Mouse (Mus musculus) layer of hippocampus, postnatal 14 days (tissue): Measurements from ENCODE around the gene H60b. TPM values are rescaled to one million over a fixed set of nuclear protein-coding genes. Genes with fewer than 3 reads are reported as not detected.
"Not testable (repeated sequence)": the region's sequence is repeated elsewhere in the genome, so short reads cannot be mapped to it uniquely, and the experiment has no call there.

Source experiments
- DNase-seq, 2 experiments: peaks; one replicate each; pipeline ENCODE4 v3.0.0; 2021 to 2022; ENCODE audit warnings: low spot score in 2 of 2, mixed read lengths in 1 of 2
- long read RNA-seq, 2 experiments: library from polyadenylated mRNA; stranded (forward); transcript quantifications; one replicate each; pipeline ENCODE4 v2.0.0; 2021
- total RNA-seq, 2 experiments: library from RNA; stranded (reverse); gene quantifications; 2 replicates each; pipeline ENCODE4 v1.2.3; 2021

The H60b gene
- total RNA-seq = not detected
- long read RNA-seq, experiment 1 = 0 reads
- long read RNA-seq, experiment 2 = 0 reads

GRCm38 (mm10) chr10:22158310-22158999 lies at the start of gene H60b, which contains the start of gene Raet1e:
TSS of gene H60b (plus strand) at chr10:22158586.
TSS of gene Raet1e (plus strand) at chr10:22158569.
- not testable (repeated sequence) for DNase-seq

DNA sequence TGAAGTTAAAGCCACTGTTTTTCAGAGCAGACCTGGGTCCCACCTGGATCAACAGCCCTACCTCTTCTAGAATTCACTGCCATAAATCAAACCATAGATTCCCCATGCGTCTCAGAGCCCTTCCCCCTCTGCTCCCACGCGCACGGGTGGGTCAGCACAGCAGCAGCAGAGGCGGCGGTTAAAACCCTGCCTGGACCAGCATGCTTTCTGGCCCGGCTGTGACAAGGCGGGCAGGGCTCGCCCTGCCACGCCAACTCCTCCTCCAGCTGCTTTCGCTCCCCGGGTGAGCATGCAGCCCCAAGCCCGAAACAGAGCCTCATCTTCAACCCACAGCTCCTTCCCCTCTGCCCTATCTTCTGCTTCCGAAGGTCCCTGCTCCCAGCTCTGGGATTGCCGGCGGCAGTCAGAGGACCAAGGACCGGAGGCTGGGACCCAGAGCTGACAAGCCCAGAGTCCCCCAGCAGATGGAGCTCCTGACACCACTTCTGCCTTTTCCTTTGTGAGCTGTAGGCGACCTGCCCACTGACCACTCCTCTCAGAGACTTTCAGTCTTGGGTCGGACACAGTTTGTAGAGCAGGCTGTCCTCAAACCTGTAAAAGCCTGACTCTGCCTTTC lies 17.6 kb upstream of the H60b start:
- DNase-seq = peak; percentile 67 to 68

GRCm38 (mm10) chr10:22142194-22142593 lies 16.2 kb upstream of the H60b start:
- DNase-seq = not testable (repeated sequence)

DNA sequence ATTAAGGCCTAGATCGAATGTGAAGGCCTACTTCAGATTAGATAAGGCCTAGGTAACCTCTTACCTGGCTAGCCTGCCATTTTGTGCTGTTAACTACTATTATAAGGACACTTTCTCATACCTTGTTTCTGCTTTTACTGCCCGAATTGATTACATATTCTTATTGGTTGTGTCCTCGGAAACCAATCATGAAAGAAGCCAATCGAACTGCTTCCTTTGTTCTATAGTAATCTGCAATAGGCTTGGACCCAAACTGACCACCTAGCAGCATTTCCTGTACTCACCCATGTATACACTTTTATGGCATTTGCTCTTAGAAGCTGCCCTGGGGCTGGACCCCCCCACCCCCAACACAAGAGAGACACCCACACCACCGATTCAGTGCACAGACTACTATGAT lies 15.5 kb upstream of the H60b start:
- no peak for DNase-seq

DNA sequence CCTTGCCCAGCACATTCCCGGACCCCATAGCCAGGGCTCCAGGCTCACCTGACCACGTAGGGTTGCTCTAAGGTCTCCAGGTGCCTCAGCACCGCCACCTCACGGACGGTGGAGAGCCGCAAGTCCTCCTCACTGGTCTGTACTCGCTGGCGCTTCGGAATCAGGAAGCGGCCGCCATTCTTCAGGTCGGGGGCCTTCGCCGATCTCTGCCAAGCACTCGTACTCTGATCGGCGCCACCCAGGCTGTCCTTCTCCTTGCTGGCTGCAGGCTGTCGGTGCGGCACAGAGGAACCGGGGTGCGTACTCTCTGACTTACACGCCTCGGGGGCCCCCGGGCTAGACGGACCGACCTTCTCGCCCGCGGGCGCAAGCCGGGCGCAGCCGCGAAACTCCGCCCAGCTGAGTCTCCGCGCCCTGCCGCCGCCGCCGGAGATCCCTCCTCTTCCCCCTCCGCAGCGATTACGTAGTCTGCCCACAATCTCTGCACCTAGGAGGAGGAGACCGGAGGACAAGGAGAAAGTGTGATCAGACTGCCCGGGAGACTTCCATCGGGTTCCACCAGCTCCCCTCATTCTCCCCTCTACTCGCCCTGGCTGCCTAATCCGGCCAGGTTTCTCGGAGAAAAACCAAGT lies 9.8 kb upstream of the H60b start:
- no peak for DNase-seq

DNA sequence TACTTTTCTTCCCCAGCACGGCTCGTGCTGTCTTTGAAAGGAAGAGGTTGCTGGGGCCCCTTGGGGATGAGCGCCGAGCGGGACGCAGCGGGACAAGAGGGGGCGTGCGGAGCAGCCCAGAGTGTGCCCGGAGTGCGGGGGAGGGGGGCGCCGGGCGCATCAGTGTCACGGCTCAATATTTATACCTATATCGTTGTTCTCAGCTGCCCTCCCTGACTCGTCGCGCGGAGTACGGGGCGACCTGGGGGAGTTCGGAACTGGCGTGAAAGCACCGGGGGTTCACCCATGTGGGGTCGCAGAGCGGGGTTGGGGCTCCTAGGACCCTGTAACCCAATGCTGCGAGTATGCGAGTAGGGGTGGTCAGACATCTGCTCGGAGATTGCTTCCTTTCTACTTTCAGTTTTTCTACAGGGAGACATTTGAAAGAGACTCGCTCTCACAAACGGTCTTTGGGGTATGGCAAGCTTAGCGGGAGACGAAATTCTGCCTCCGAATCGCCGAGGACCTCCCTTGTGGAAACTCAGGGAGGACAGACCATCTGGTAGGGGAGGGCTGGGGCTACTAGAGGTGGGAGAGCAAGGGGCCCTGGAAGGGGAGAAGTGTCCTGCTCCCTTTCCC lies 9.2 kb upstream of the H60b start, which contains the start of gene E030030I06Rik:
Gene E030030I06Rik, minus strand, starts transcription at position 198 of the 618 bp plus-strand sequence.
- no peak for DNase-seq

- no peak for DNase-seq
Observed at GRCm38 (mm10) chr10:22149691-22150465, 8.5 kb upstream of the H60b start.

DNA sequence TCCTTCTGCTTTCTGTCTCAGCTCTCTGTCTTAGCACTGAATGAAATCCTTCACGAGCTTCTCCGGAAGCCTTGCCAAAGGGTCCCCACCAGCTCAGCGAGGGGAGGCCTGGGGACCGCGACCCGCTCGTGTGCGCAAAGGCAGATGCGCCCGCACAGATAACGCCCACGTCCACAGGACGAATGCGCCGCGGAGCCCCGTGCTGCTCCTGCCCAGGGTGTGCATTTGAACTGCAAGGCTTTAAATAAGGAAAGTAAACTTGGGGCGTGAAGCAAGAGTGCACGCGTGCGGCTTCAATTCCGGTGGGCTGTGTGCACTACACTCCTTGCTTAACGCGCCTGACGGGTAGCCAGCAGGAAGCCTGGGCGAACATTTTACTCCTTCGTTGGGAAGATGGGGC lies 7.8 kb upstream of the H60b start:
- no peak for DNase-seq

GRCm38 (mm10) chr10:22151056-22151862 lies 7.1 kb upstream of the H60b start:
- not testable (repeated sequence) for DNase-seq

DNA sequence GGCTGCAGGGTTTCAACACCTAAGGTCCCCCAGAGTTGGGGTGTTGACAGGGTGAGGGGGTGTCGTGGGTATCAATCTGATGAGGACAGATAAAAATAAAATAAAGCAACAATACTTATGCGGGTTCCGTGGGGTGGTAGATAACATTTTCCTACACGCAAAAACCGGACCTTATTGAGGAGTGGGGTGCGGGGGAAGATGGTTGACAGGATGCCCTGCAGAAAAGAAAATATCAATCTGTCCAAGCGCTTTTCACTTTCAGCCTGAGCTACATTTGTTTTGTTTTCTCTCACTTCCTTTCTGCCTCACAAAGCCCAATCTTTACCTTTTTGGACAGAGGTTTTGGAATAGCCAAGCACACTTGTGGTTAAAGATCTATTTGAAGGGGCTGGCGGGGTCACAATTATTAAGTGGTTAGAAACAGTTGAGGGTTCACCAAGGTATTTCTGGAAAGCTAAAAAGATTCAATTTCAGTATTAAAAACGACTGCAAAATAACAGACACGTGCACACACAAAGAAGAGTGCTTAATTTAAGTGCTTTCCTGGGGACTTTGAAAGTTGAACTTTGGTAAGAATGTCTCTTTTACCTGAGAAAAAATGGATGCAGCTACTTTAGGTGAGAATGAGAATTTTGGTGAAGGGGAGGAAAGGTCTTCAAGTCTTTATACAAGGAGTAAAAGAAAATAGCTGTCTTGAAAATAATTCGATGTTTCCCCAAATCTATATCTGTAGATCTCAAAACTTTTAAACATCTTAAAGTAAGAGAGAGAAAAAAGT lies 6.3 kb upstream of the H60b start:
- DNase-seq = not testable (repeated sequence)

DNA sequence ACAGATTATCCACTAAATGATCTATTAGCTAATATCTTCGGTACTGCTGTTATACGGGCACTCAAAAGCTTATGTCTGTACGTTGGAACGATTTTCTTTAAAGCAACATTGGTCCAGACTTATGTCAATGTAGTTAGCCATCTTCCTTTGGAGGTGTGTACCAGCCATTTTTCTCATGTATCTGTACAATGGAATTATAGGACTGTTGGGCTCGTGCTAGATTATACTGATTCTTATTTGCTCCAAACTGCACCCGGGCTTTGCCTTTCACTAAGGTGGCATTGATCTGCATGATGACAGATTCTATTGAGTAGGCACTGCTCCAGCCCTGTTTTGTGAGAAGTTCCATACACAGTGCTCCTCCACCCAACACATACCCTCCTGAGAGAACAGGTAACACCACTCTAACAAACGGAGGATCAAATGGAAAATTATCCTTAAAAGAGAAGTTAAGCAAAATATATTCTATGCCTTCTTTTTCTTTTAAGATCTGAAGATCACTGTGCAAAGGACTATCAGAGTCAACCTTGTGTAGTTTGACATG lies 5.2 kb upstream of the H60b start:
- not testable (repeated sequence) for DNase-seq

DNA sequence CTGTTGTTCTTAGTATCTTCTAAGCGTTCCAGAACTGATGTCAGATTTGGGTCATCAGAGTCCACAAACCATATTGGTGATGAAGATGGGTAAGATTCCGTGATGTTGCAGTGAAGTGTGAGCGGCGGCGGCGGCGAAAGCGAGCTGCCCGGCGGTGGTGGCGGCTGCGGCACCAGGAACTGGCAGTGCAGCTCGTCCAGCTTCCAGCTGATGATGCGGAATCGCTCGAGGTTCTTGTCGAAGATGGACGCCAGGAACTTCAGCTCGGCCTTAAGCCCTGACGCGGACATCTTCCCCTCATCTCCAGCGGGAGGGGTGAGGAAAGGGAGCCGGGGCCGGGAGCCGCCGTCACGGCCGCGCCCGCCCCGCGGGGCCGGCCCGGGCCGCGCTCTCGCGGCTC lies 4.3 kb upstream of the H60b start:
- not testable (repeated sequence) for DNase-seq

- DNase-seq = no peak
Observed at GRCm38 (mm10) chr10:22154871-22155799, 3.3 kb upstream of the H60b start.

DNA sequence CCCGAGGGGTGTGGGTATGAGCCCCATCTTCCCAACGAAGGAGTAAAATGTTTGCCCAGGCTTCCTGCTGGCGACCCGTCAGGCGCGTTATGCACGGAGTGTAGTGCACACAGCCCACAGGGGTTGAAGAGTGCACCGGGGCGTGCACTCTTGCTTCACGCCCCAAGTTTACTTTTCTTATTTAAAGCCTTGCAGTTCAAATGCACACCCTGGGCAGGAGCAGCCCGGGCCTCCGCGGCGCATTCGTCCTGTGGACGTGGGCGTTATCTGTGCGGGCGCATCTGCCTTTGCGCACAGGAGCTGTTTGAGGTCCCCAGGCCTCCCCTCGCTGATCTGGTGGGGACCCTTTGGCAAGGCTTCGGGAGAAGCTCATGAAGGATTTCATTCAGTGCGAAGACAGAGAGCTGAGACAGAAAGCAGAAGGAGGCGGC lies 760 bp downstream of the H60b start:
- no peak for DNase-seq

GRCm38 (mm10) chr10:22159581-22160140 lies 1.3 kb downstream of the H60b start:
- DNase-seq = no peak

DNA sequence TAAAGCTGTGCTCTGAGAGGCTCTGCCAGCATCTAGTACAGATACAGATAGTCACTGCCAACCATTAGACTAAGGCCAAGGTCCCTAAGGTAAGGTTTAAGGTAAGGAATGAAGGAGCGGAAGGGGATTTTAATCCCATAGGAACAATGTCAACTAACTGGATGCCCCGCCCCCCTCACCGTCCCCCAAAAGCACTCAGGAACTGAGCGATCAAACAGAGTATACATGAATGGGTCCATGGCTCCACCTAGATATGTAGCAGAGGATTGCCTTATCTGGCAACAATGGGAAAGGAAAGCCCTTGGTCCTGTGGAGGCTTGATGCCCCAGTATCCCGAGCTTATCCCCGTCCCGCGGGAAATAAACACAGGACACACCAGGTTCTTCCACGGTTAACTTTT lies 4.9 kb downstream of the H60b start:
- not testable (repeated sequence) for DNase-seq
